Mouse (Mus musculus): ENCODE results near the gene Nhlh2. TPM values are rescaled to one million over a fixed set of nuclear protein-coding genes. Genes with fewer than 3 reads are reported as not detected.

Gene Nhlh2
- not detected for total RNA-seq (2021)
- long read RNA-seq, experiment 1, result 0 reads
- long read RNA-seq, experiment 2, result 0 reads

GRCm38 (mm10) chr3:102009926-102010381, at the start of gene Nhlh2:
Gene Nhlh2, plus strand, starts transcription at chr3:102010076.
- DNase-seq (ENCODE audit: low spot score in 2 of 2), result no peak

GRCm38 (mm10) chr3:101961146-101961835, 48.6 kb upstream of the Nhlh2 start:
- no peak for DNase-seq (ENCODE audit: low spot score in 2 of 2)

GRCm38 (mm10) chr3:101963501-101963900, 46.4 kb upstream of the Nhlh2 start:
- no peak for DNase-seq (ENCODE audit: low spot score in 2 of 2)

- no peak for DNase-seq (ENCODE audit: low spot score in 2 of 2)
Measured at GRCm38 (mm10) chr3:101964352-101964751, 45.5 kb upstream of the Nhlh2 start.

GRCm38 (mm10) chr3:101966825-101967558, 42.9 kb upstream of the Nhlh2 start:
- DNase-seq (ENCODE audit: low spot score in 2 of 2), result no peak

- no peak for DNase-seq (ENCODE audit: low spot score in 2 of 2)
Measured at GRCm38 (mm10) chr3:101975337-101975736, 34.5 kb upstream of the Nhlh2 start.

DNA sequence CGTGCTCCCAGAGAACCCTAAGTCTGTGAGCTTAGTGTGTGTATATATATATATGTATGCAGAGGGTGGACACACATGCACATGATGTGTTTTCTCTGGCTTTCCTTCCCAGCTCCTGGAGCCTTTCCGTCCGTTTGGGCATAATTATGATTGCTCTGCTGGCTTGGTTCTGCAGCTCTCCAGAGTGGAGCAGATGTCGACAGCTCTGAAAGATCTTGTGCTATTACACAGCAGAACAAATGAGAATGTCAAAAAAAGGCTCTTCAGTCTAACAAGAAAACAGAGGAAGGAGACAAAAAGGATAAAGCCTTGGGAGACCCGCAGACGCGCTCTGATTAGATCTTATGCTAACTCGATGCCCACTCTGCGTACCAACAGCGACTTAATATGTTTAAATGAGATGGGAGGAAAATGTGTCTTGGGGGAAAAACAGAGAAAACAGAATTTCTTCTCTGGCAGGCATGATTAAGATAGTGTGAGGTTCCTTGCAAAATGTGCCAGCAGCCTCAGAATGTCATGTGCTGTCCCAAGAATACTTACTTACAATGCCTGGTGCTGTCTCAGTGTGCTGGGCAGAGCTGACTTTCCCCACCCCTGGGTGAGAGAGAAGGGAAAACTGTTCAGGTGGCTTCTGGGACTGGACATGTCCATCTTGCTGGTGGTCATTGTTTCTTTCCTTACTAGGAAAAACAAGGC, 31.4 kb upstream of the Nhlh2 start:
- no peak for DNase-seq (ENCODE audit: low spot score in 2 of 2)

DNA sequence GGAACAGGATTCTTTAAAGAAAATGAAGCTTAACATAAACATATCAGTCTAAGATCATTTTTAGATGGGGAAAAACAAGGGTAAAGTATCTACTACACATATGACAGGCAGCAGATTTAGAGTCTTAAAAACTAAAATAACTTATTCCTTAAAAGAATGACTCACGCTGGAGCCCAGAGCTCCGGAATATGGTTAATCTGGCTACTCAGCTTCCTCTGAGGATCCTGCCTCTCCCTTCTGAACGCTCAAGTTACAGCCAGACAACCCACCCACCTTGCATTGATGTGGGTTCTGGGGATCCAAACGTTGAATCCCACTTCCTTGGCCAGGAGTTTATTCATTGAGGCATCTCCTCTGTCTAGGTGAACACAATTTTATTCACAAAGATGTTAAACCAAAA, 26.0 kb upstream of the Nhlh2 start:
- DNase-seq (ENCODE audit: low spot score in 2 of 2), result no peak

GRCm38 (mm10) chr3:101985634-101986033, 24.2 kb upstream of the Nhlh2 start:
- DNase-seq (ENCODE audit: low spot score in 2 of 2), result no peak

GRCm38 (mm10) chr3:101990136-101990535, 19.7 kb upstream of the Nhlh2 start:
- DNase-seq (ENCODE audit: low spot score in 2 of 2), result no peak

- no peak for DNase-seq (ENCODE audit: low spot score in 2 of 2)
Measured at GRCm38 (mm10) chr3:101990995-101991516, 18.8 kb upstream of the Nhlh2 start.

GRCm38 (mm10) chr3:101997851-101998250, 12.0 kb upstream of the Nhlh2 start:
- no peak for DNase-seq (ENCODE audit: low spot score in 2 of 2)

- DNase-seq (ENCODE audit: low spot score in 2 of 2), result no peak
Measured at GRCm38 (mm10) chr3:102010681-102011317, 923 bp downstream of the Nhlh2 start.

- peak in 1 of 2 experiments; percentile 19 for DNase-seq (ENCODE audit: low spot score in 2 of 2)
Measured at GRCm38 (mm10) chr3:102011318-102012075, 1.6 kb downstream of the Nhlh2 start.

GRCm38 (mm10) chr3:102012076-102012610, 2.3 kb downstream of the Nhlh2 start:
- DNase-seq (ENCODE audit: low spot score in 2 of 2), result no peak

- DNase-seq (ENCODE audit: low spot score in 2 of 2), result peak in 1 of 2 experiments; percentile 18
Measured at GRCm38 (mm10) chr3:102012611-102013211, 2.8 kb downstream of the Nhlh2 start.

- no peak for DNase-seq (ENCODE audit: low spot score in 2 of 2)
Measured at GRCm38 (mm10) chr3:102020604-102021003, 10.7 kb downstream of the Nhlh2 start.

- DNase-seq (ENCODE audit: low spot score in 2 of 2), result no peak
Measured at GRCm38 (mm10) chr3:102022721-102023120, 12.8 kb downstream of the Nhlh2 start.

DNA sequence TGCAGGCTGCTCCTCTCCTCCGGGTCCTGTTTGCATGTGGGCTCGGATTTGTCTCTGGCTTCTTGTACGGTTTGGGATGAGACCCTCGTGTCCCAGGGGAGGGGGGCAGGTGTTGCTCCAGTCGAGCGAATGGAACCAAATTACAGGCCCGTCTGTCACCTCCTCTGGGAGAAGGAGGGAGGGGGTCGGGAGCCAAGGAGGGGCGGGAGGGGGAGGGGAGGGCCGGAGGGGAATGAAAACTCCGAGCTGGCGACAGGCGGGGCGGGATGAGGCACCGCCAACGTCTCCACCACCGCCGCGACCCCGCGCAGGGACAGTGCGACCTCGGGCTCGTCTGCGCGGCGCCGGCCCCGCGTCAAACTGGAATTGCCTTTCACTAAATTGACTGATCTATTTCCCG, 13.5 kb downstream of the Nhlh2 start:
- no peak for DNase-seq (ENCODE audit: low spot score in 2 of 2)

DNA sequence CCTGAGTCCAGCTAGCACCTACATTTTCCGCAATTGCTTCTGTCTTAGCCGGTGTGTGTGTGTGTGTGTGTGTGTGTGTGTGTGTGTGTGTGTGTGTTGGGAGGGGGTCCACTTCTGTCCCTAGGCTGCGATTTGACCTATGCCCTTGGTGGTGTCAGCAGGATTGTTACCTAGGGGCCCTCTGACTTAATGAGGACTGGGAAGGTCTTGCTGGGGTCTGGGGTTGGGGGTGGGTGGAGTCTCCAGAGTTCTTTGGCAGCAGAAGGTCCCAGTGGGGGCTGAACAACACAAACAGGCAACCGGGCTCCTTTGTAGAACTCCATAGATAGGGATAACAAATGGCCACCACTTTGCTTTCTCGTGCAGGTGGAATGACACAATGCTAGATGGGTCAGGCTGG, 14.0 kb downstream of the Nhlh2 start:
- no peak for DNase-seq (ENCODE audit: low spot score in 2 of 2)

Data from adrenal gland, adult 18-20 months (tissue).